In genomic region chr7:136874396-136874795, GRCm38 (mm10) we compare ENCODE assay signal across 27 mouse cellular contexts.
"Had no signal": no experiment of that assay in that cellular context is flagged by ENCODE, and none has a peak within 500 bp of the region (broad histone marks: within the 10 kb centered on the region; RNA-seq: fewer than 3 reads in every experiment).

No protein-coding gene starts in this region.

- ATAC-seq: forebrain, embryonic 13.5 days; forebrain, embryonic 14.5 days; forebrain, embryonic 15.5 days; forebrain, embryonic 16.5 days; forebrain, postnatal 0 days had no signal

- H3K27me3 ChIP-seq: embryonic facial prominence, embryonic 12.5 days had no signal

- H3K4me3 ChIP-seq: embryonic facial prominence, embryonic 10.5 days; embryonic facial prominence, embryonic 12.5 days; embryonic facial prominence, embryonic 13.5 days; embryonic facial prominence, embryonic 15.5 days; erythroblast, embryonic 14.5 days; forebrain, embryonic 10.5 days; forebrain, embryonic 12.5 days; forebrain, embryonic 13.5 days; forebrain, embryonic 15.5 days; gastrocnemius, adult 2 months had no signal

- H3K9me3 ChIP-seq: embryonic facial prominence, embryonic 10.5 days; embryonic facial prominence, embryonic 12.5 days; embryonic facial prominence, embryonic 13.5 days; embryonic facial prominence, embryonic 15.5 days; forebrain, embryonic 10.5 days; forebrain, embryonic 12.5 days; forebrain, embryonic 13.5 days; forebrain, embryonic 15.5 days had no signal

- H3K9ac ChIP-seq: embryonic facial prominence, embryonic 12.5 days; embryonic facial prominence, embryonic 13.5 days; embryonic facial prominence, embryonic 15.5 days; forebrain, embryonic 12.5 days; forebrain, embryonic 13.5 days; forebrain, embryonic 15.5 days; forebrain, postnatal 0 days had no signal

- H3K36me3 ChIP-seq: embryonic facial prominence, embryonic 10.5 days; embryonic facial prominence, embryonic 12.5 days; embryonic facial prominence, embryonic 13.5 days; embryonic facial prominence, embryonic 15.5 days; forebrain, embryonic 10.5 days; forebrain, embryonic 12.5 days; forebrain, embryonic 15.5 days had no signal

- DNase-seq: cerebellum, adult 2 months; cerebellum, adult 8-10 months; cerebellum, adult 9-10 months; cerebellum, adult 9-11 months; cerebellum, postnatal 10 days; cerebellum, postnatal 14 days; cerebellum, postnatal 25 days; cerebellum, postnatal 36 days; embryo, embryonic 11 days; forebrain, postnatal 0 days; gastrocnemius, adult 2 months; gastrocnemius, postnatal 10 days; gastrocnemius, postnatal 14 days; gastrocnemius, postnatal 25 days; gastrocnemius, postnatal 36 days; heart, adult 18-20 months had no signal

- H3K27ac ChIP-seq: embryonic facial prominence, embryonic 10.5 days; embryonic facial prominence, embryonic 12.5 days; embryonic facial prominence, embryonic 13.5 days; embryonic facial prominence, embryonic 15.5 days; forebrain, embryonic 10.5 days; forebrain, embryonic 12.5 days; forebrain, embryonic 13.5 days; forebrain, embryonic 15.5 days; gastrocnemius, adult 2 months had no signal

- H3K4me2 ChIP-seq: embryonic facial prominence, embryonic 12.5 days; embryonic facial prominence, embryonic 13.5 days; embryonic facial prominence, embryonic 15.5 days; forebrain, embryonic 12.5 days; forebrain, embryonic 13.5 days; forebrain, embryonic 15.5 days had no signal
